Mouse (Mus musculus) embryonic facial prominence, embryonic 11.5 days (tissue): ENCODE results near the gene Strada. TPM values are rescaled to one million over a fixed set of nuclear protein-coding genes. Genes with fewer than 3 reads are reported as not detected.

Experiments
- ATAC-seq: fragments of 200-750 bp; cut with Nextera tagmentation; replicated peaks from 2 replicates; pipeline ENCODE4 v1.8.0; 2017; ENCODE audit warnings: low read depth; ENCODE audit not compliant: insufficient number of reproducible peaks, low FRiP score, low TSS enrichment
- DNase-seq: peaks from one replicate; pipeline ENCODE4 v3.0.0-alpha.2; 2015; ENCODE audit warnings: low spot score
- H3K27ac ChIP-seq: fragments of 300-500 bp; sonication (generic); replicated peaks from 2 replicates; pipeline ENCODE4 v1.5.1; 2014; ENCODE audit warnings: mild to moderate bottlenecking, low read depth, low read length, control low read depth
- H3K27me3 ChIP-seq: fragments of 300-500 bp; sonication (generic); 2 replicates; pipeline ENCODE4 v1.6.1; 2014; ENCODE audit warnings: mild to moderate bottlenecking, low read length, moderate library complexity, mixed read lengths; ENCODE audit not compliant: control insufficient read depth, insufficient read depth
- H3K36me3 ChIP-seq: fragments of 300-500 bp; sonication (generic); replicated peaks from 2 replicates; pipeline ENCODE4 v1.6.1; 2014; ENCODE audit warnings: low read depth, mild to moderate bottlenecking, low read length, moderate library complexity, mixed read lengths; ENCODE audit not compliant: control insufficient read depth, insufficient read depth
- H3K4me1 ChIP-seq: fragments of 300-500 bp; sonication (generic); 2 replicates; pipeline ENCODE4 v1.6.1; 2014; ENCODE audit warnings: low read length, mixed read lengths; ENCODE audit not compliant: control insufficient read depth, insufficient read depth
- H3K4me2 ChIP-seq: fragments of 300-500 bp; sonication (generic); 2 replicates; pipeline ENCODE4 v1.6.1; 2014; ENCODE audit warnings: low read depth, mild to moderate bottlenecking, control low read depth, low read length, moderate library complexity
- H3K4me3 ChIP-seq: fragments of 300-500 bp; sonication (generic); 2 replicates; pipeline ENCODE4 v1.5.1; 2014; ENCODE audit warnings: low read depth, low read length, control low read depth
- H3K9ac ChIP-seq: fragments of 300-500 bp; sonication (generic); replicated peaks from 2 replicates; pipeline ENCODE4 v1.6.1; 2014; ENCODE audit warnings: mild to moderate bottlenecking, control low read depth, low read length
- H3K9me3 ChIP-seq: fragments of 300-500 bp; sonication (generic); replicated peaks from 2 replicates; pipeline ENCODE4 v1.6.1; 2016; ENCODE audit warnings: mild to moderate bottlenecking, low read length, inconsistent platforms, mixed read lengths; ENCODE audit not compliant: control insufficient read depth
- WGBS: fragments of 180-500 bp; shearing (Covaris S2); extraction: QIAGEN DNeasy Blood & Tissue Kit; methylation state at CpG from one replicate; pipeline ENCODE4 v1.1.7; 2014; 5-methylcytosine and 5-hydroxymethylcytosine counted together
- polyA plus RNA-seq: library from polyadenylated mRNA; unstranded; fragments of >200 nt; fragmentation: Nextera tagmentation; extraction: Ambion mirVana; gene quantifications from 2 replicates; pipeline ENCODE4 v1.2.1, GENCODE M21; 2014

The Strada gene
- polyA plus RNA-seq, 1 experiment from 2014 or later: 33.4 TPM

DNA sequence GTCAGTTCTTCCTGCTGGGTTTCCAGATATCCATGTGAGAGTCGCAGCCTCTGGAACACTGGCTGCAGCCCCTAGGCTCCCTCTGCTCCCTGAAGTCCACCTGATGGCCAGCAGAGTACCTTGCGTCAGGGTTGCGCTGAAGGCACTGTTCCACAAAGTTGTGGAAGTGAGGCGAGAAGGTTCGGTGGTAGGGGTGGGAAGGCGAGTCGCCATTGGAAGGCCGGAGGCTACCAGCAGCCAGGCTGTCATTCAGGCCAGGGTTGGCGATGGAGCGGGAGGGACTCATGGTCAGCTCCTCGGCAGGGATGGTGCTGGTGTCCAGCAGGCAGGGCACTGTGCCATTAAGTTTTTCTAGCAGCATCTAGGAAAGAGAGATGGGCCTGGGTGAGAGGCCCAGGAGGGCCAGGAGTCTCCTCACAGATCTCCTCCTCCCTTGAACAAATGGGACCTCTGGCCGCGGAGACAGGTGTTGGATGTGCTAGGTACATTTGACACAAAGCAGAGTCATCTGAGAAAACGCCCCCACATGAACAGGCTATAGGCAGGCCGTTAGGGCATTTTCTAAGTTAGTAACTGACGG is 37.3 kb downstream of the Strada start:
- H3K36me3 ChIP-seq: peaks cover 3% of the 10 kb centered on the region; the same call in 1 of the 2 replicates
- no peak for ATAC-seq
- H3K9me3 ChIP-seq: no peaks in the 10 kb centered on the region
- H3K4me1 ChIP-seq: peaks cover 10% of the 10 kb centered on the region
- no peak overlapping the region for H3K4me2 ChIP-seq
- no peaks in the 10 kb centered on the region for H3K27me3 ChIP-seq
- H3K9ac ChIP-seq: no peak overlapping the region
- H3K4me3 ChIP-seq: no peak overlapping the region
- no peak for DNase-seq
- 93% methylated on average over 16 of the region's 16 CpGs for WGBS
- no peak overlapping the region for H3K27ac ChIP-seq

GRCm38 (mm10) chr11:106163546-106163945 is 38.4 kb downstream of the Strada start:
- Histone ChIP-seq H3K9me3 (no peaks in the 10 kb centered on the region), H3K27me3 (no peaks in the 10 kb centered on the region), H3K27ac (no peak overlapping the region), H3K4me2 (no peak overlapping the region), H3K36me3 (peaks cover 3% of the 10 kb centered on the region; the same call in 1 of the 2 replicates), H3K4me3 (no peak overlapping the region), H3K4me1 (peaks cover 14% of the 10 kb centered on the region), H3K9ac (no peak overlapping the region)
- WGBS: 78% methylated on average over 4 of the region's 4 CpGs
- DNase-seq (no peak), ATAC-seq (no peak)

- no peaks in the 10 kb centered on the region for H3K9me3 ChIP-seq
- peaks cover 19% of the 10 kb centered on the region for H3K4me1 ChIP-seq
- H3K4me3 ChIP-seq: no peak overlapping the region
- 84% methylated on average over 2 of the region's 2 CpGs for WGBS
- no peak for ATAC-seq
- H3K27ac ChIP-seq: no peak overlapping the region
- H3K9ac ChIP-seq: no peak overlapping the region
- H3K27me3 ChIP-seq: no peaks in the 10 kb centered on the region
- DNase-seq: no peak
- H3K36me3 ChIP-seq: peaks cover 14% of the 10 kb centered on the region
- no peak overlapping the region for H3K4me2 ChIP-seq
These were observed 39.7 kb downstream of the Strada start for GRCm38 (mm10) chr11:106162237-106162636.

GRCm38 (mm10) chr11:106160841-106161721 is 40.9 kb downstream of the Strada start, which contains the start of the genes Gm10840 and Limd2:
TSS of gene Gm10840 (plus strand) at chr11:106160850.
TSS of gene Limd2 (minus strand) at chr11:106160860.
- Histone ChIP-seq H3K27ac (peak within 1 kb of the TSS; percentile 99), H3K4me2 (peak within 1 kb of the TSS; percentile 96), H3K27me3 (no peaks in the 10 kb centered on the region), H3K4me1 (peaks cover 19% of the 10 kb centered on the region), H3K9me3 (no peaks in the 10 kb centered on the region), H3K9ac (peak within 1 kb of the TSS; percentile 96), H3K4me3 (peak within 1 kb of the TSS; percentile 83), H3K36me3 (peaks cover 18% of the 10 kb centered on the region)
- DNase-seq: peak; percentile 64
- 30% methylated on average over 22 of the region's 22 CpGs for WGBS
- peak; percentile 32 for ATAC-seq

DNA sequence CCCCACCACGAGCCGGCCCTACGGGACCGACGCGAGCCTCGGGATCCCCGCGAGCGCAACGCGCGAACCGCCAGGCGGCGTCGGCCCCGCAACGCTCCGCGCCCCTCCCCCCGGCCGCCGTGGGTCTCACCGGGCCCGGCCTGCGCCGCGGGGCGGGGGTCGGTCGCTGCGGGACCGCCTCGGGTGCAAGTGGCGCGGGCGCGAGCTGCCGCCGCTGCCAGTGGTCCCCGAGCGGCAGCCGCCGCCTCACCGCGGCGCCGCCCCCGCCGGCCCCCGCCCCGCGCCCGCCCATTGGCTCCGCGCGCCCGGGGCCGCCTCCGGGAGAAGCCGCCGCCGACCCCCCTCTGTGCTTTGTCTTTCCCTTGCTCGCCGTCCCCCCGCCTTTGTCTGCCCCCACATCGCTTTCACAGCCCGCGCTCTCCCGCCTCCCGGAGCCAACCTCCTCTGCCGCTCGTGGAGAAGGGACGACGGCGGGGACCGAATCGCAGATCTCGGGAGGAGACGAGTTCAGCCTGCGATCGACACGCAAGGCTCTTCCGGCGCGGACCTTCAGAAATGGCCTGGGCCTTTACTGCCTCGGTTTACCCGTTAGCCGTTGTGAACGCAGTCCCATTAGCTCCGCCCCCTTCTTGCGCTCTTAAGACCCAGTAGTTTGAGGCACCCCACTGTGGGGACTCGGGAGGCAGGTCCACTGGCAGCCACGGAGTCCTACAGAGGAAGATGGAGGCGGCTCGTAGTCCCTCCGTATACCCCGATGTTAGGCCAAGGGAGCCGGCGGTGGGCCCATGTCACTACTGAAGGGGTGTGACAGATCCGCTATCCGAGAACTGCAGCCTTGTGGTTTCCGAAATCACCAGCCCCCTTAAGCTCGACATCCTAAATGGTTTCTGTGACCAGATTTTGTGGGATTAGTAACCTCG is 41.8 kb downstream of the Strada start:
- under 1% methylated on average over 65 of the region's 106 CpGs for WGBS
- Histone ChIP-seq H3K36me3 (peaks cover 18% of the 10 kb centered on the region), H3K4me2 (peak overlapping the region; percentile 96), H3K27me3 (no peaks in the 10 kb centered on the region), H3K27ac (peak overlapping the region; percentile 99), H3K9me3 (no peaks in the 10 kb centered on the region), H3K9ac (peak overlapping the region; percentile 96), H3K4me1 (peaks cover 19% of the 10 kb centered on the region), H3K4me3 (peak overlapping the region; percentile 83)
- ATAC-seq: peak; percentile 53
- peak; percentile 84 for DNase-seq

- H3K4me2 ChIP-seq: peak overlapping the region; percentile 96
- peak overlapping the region; percentile 83 for H3K4me3 ChIP-seq
- H3K4me1 ChIP-seq: peaks cover 19% of the 10 kb centered on the region
- peak overlapping the region; percentile 99 for H3K27ac ChIP-seq
- ATAC-seq: peak; percentile 68
- no peaks in the 10 kb centered on the region for H3K27me3 ChIP-seq
- DNase-seq: peak; percentile 84
- H3K9me3 ChIP-seq: no peaks in the 10 kb centered on the region
- H3K36me3 ChIP-seq: peaks cover 18% of the 10 kb centered on the region
- under 1% methylated on average over 25 of the region's 25 CpGs for WGBS
- peak overlapping the region; percentile 96 for H3K9ac ChIP-seq
These were observed 42.6 kb downstream of the Strada start for GRCm38 (mm10) chr11:106159216-106159920.

- Histone ChIP-seq H3K4me2 (peak overlapping the region; percentile 96), H3K9ac (peak overlapping the region; percentile 96), H3K4me1 (peaks cover 19% of the 10 kb centered on the region), H3K27ac (peak overlapping the region; percentile 99), H3K27me3 (no peaks in the 10 kb centered on the region), H3K36me3 (peaks cover 18% of the 10 kb centered on the region), H3K4me3 (peak overlapping the region; percentile 83), H3K9me3 (no peaks in the 10 kb centered on the region)
- ATAC-seq (peak; percentile 27; the same call in 1 of the 2 replicates), DNase-seq (no peak)
- 41% methylated on average over 9 of the region's 9 CpGs for WGBS
These were observed 43.1 kb downstream of the Strada start for GRCm38 (mm10) chr11:106158930-106159215.
